Mouse (Mus musculus): ENCODE measurements around the gene Ppm1h. TPM values are rescaled to one million over a fixed set of nuclear protein-coding genes. Genes with fewer than 3 reads are reported as not detected.

Gene Ppm1h
- 8.2 TPM for polyA plus RNA-seq (2017; shearing (Covaris generic))

DNA sequence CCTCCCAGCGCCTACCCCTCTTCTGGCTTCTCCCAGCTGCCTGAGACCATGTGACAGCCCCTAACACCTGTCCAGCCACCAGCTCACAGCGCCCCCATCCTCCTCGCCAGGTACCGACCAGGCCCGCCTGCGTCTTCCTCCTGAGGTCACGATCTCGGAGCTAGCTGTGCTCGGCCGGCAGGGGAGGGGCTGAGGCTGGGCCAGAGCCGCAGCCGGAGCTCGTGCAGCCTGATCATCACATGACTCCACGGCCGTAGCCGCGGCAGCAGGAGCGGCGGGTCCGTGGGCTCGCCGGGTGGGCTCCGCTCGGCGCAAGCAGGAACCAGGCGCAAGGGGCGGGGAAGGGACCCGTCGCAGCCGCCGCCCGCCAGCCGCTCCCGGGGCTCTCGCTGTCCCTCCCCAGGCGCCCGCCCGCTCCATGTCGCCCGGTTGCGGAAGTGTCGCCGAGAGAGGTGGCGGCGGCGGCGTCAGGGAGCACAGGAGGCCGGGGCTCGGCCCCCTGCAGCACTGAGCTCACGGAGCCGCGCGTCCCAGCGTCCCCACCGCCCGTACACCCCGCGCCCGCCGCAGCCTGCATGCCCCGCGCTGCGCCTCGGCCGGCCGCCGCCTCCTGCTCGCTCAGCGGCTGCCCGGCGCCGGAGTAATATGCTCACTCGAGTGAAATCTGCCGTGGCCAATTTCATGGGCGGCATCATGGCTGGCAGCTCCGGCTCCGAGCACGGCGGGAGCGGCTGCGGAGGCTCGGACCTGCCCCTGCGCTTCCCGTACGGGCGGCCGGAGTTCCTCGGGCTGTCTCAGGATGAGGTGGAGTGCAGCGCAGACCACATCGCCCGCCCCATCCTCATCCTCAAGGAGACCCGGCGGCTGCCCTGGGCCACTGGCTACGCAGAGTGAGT, at the start of gene Ppm1h:
Gene Ppm1h, plus strand, starts transcription at position 222 of the 896 bp plus-strand sequence.

Other genes starting within 250 kb of the Ppm1h start
- not detected for gene Avpr1a, start 230.3 kb upstream of the Ppm1h start, polyA plus RNA-seq (2017; shearing (Covaris generic))

Measured in activated CD4-positive, CD25-positive, alpha-beta regulatory T cell, adult 9 weeks (primary cell).